Mouse (Mus musculus) intestine, embryonic 14.5 days (tissue): ENCODE data around the gene Iffo1. TPM values are rescaled to one million over a fixed set of nuclear protein-coding genes. Genes with fewer than 3 reads are reported as not detected.

Experiments
- ATAC-seq: fragments of 200-750 bp; cut with Nextera tagmentation; replicated peaks from 2 replicates; pipeline ENCODE4 v1.8.0; 2017; ENCODE audit warnings: low read depth, moderate number of reproducible peaks, moderate TSS enrichment, moderate library complexity; ENCODE audit not compliant: low FRiP score, low TSS enrichment
- DNase-seq: peaks from one replicate; pipeline ENCODE4 v3.0.0-alpha.2; 2018; ENCODE audit warnings: low spot score
- H3K27ac ChIP-seq: fragments of 300-500 bp; sonication (generic); 2 replicates; pipeline ENCODE4 v1.5.1; 2014; ENCODE audit warnings: low read depth, mild to moderate bottlenecking, control low read depth
- H3K27me3 ChIP-seq: fragments of 300-500 bp; sonication (generic); replicated peaks from 2 replicates; pipeline ENCODE4 v1.6.1; 2014; ENCODE audit warnings: low read length, control low read depth; ENCODE audit not compliant: control insufficient read depth, insufficient read depth
- H3K36me3 ChIP-seq: fragments of 300-500 bp; sonication (generic); 2 replicates; pipeline ENCODE4 v1.6.1; 2014; ENCODE audit warnings: low read length, control low read depth; ENCODE audit not compliant: control insufficient read depth, insufficient read depth
- H3K4me1 ChIP-seq: fragments of 300-500 bp; sonication (generic); replicated peaks from 2 replicates; pipeline ENCODE4 v1.6.1; 2014; ENCODE audit warnings: low read length, control low read depth, mixed read lengths; ENCODE audit not compliant: control insufficient read depth, insufficient read depth
- H3K4me2 ChIP-seq: fragments of 300-500 bp; sonication (generic); 2 replicates; pipeline ENCODE4 v1.6.1; 2014; ENCODE audit warnings: low read length
- H3K4me3 ChIP-seq: fragments of 300-500 bp; sonication (generic); 2 replicates; pipeline ENCODE4 v1.5.1; 2014; ENCODE audit warnings: low read depth, low read length, control low read depth, mixed read lengths
- H3K9ac ChIP-seq: fragments of 300-500 bp; sonication (generic); 2 replicates; pipeline ENCODE4 v1.6.1; 2014; ENCODE audit warnings: mild to moderate bottlenecking, low read length
- H3K9me3 ChIP-seq: fragments of 300-500 bp; sonication (generic); 2 replicates; pipeline ENCODE4 v1.6.1; 2016; ENCODE audit warnings: low read length, control low read depth; ENCODE audit not compliant: control insufficient read depth
- WGBS: fragments of 180-500 bp; shearing (Covaris S2); extraction: QIAGEN DNeasy Blood & Tissue Kit; methylation state at CpG from one replicate; pipeline ENCODE4 v1.1.7; 2014; 5-methylcytosine and 5-hydroxymethylcytosine counted together
- microRNA-seq: library from miRNA; unstranded; fragments of <30 nt; microRNA quantifications from one replicate; pipeline ENCODE4, GENCODE M21; 2016
- polyA plus RNA-seq: library from polyadenylated mRNA; unstranded; fragments of >200 nt; fragmentation: Nextera tagmentation; extraction: Ambion mirVana; gene quantifications from 2 replicates; pipeline ENCODE4 v1.2.1, GENCODE M21; 2014

Iffo1 gene
- polyA plus RNA-seq, 1 experiment from 2014 or later: 6.7 TPM

GRCm38 (mm10) chr6:125210436-125210835 is 65.4 kb downstream of the Iffo1 start:
- no peak overlapping the region for H3K4me2 ChIP-seq
- ATAC-seq (no peak), DNase-seq (no peak)
- H3K27me3 ChIP-seq: peaks cover 12% of the 10 kb centered on the region
- no peaks in the 10 kb centered on the region for H3K9me3 ChIP-seq
- H3K4me3 ChIP-seq: no peak overlapping the region
- no peak overlapping the region for H3K27ac ChIP-seq
- H3K9ac ChIP-seq: no peak overlapping the region
- H3K4me1 ChIP-seq: no peaks in the 10 kb centered on the region
- no peaks in the 10 kb centered on the region for H3K36me3 ChIP-seq
- WGBS: 87% methylated on average over 1 of the region's 1 CpGs

Small RNA genes lying within 50 kb of the gene (microRNA-seq; reads per million reads assigned to microRNA genes)
- 0.51 reads per million for gene Mir3098
- gene Mir7045: 0.25 reads per million

Other genes starting within 250 kb of the Iffo1 start
- gene Lag3, start 233.5 kb upstream of the Iffo1 start, polyA plus RNA-seq: 1.8 and 2.1 TPM in 2 replicates
- 232 and 257 TPM in 2 replicates for gene Ptms, start 225.1 kb upstream of the Iffo1 start, polyA plus RNA-seq
- gene Mlf2, start 213.9 kb upstream of the Iffo1 start, polyA plus RNA-seq: 352 and 357 TPM in 2 replicates
- gene Cops7a, start 179.7 kb upstream of the Iffo1 start, polyA plus RNA-seq: 155 and 159 TPM in 2 replicates
- 0.85 and 1.2 TPM in 2 replicates for gene Pianp, start 148.5 kb upstream of the Iffo1 start, polyA plus RNA-seq
- 9.2 and 10.8 TPM in 2 replicates for gene Zfp384, start 136.1 kb upstream of the Iffo1 start, polyA plus RNA-seq
- gene Ing4, start 105.5 kb upstream of the Iffo1 start, polyA plus RNA-seq: 94.4 and 108 TPM in 2 replicates
- gene Acrbp, start 95.6 kb upstream of the Iffo1 start, polyA plus RNA-seq: 11.4 and 13.4 TPM in 2 replicates
- gene Lpar5, start 77.3 kb upstream of the Iffo1 start, polyA plus RNA-seq: 2.3 and 3.0 TPM in 2 replicates
- 74.2 and 74.8 TPM in 2 replicates for gene Chd4, start 49.3 kb upstream of the Iffo1 start, polyA plus RNA-seq
- 72.1 and 75.2 TPM in 2 replicates for gene Nop2, start 13.3 kb upstream of the Iffo1 start, polyA plus RNA-seq
- 2,406 and 2,408 TPM in 2 replicates for gene Gapdh, start 21.2 kb downstream of the Iffo1 start, polyA plus RNA-seq
- 109 and 129 TPM in 2 replicates for gene Ncapd2, start 46.5 kb downstream of the Iffo1 start, polyA plus RNA-seq
- gene Mrpl51, start 46.6 kb downstream of the Iffo1 start, polyA plus RNA-seq: 217 and 221 TPM in 2 replicates
- 2.5 and 2.7 TPM in 2 replicates for gene Vamp1, start 70.3 kb downstream of the Iffo1 start, polyA plus RNA-seq
- gene Tapbpl, start 86.6 kb downstream of the Iffo1 start, polyA plus RNA-seq: 5.7 and 7.1 TPM in 2 replicates
- 1.4 and 2.1 TPM in 2 replicates for gene Cd27, start 91.8 kb downstream of the Iffo1 start, polyA plus RNA-seq
- 0.12 TPM in 1 of 2 replicates, not detected in the other for gene Tuba3a, start 140.8 kb downstream of the Iffo1 start, polyA plus RNA-seq
- gene Ltbr, start 168.6 kb downstream of the Iffo1 start, polyA plus RNA-seq: 67.4 and 67.8 TPM in 2 replicates
- 2.0 TPM in 2 replicates for gene Scnn1a, start 175.4 kb downstream of the Iffo1 start, polyA plus RNA-seq
- gene Tnfrsf1a, start 204.1 kb downstream of the Iffo1 start, polyA plus RNA-seq: 60.6 and 63.3 TPM in 2 replicates
- 2.4 and 2.8 TPM in 2 replicates for gene Plekhg6, start 235.6 kb downstream of the Iffo1 start, polyA plus RNA-seq